Mouse (Mus musculus): Measurements from ENCODE around the gene Wdr24. TPM values are rescaled to one million over a fixed set of nuclear protein-coding genes. Genes with fewer than 3 reads are reported as not detected.
"Not testable (repeated sequence)": the region's sequence is repeated elsewhere in the genome, so short reads cannot be mapped to it uniquely, and the experiment has no call there.

Wdr24 gene
- polyA plus RNA-seq, 1 experiment from 2014 or later = 31.8 TPM

DNA sequence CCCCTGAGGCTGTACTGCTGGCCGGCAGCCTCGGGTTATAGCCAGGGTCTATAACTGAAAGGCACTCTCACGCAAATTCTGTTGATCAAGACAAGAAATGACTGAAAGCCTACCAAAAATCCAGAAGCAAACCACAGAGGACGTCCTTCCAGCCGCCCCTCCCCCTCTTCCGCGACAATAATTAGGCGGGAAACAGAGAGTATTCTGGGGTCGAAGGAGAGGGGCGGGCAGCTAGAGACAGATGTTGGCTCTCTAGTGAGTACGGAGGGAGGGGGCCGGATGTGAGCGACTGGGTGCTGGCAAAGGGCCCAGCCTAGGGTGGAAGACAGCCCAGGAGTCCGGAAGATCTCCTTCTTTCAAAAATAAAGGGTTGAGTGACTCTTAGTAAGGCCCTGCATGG, 30.8 kb upstream of the Wdr24 start, which contains the start of gene Fam173a:
Gene Fam173a (minus strand): TSS at position 287 of the 400 bp plus-strand sequence.
- peak; percentile 59; the same call in 1 of the 2 replicates for ATAC-seq (replicated peaks; ENCODE audit: low FRiP score)
- H3K27ac ChIP-seq = peak within 1 kb of the TSS; percentile 98
- H3K4me1 ChIP-seq = peaks cover 61% of the 10 kb centered on the region
- peak within 1 kb of the TSS; percentile 73 for H3K9ac ChIP-seq
- peaks cover 31% of the 10 kb centered on the region for H3K36me3 ChIP-seq
- H3K27me3 ChIP-seq = no peaks in the 10 kb centered on the region
- 0% methylated on average over 14 of the region's 14 CpGs for WGBS
- no peaks in the 10 kb centered on the region for H3K9me3 ChIP-seq (replicated peaks)
- peak within 1 kb of the TSS; percentile 78 for H3K4me3 ChIP-seq (replicated peaks)
- peak within 1 kb of the TSS; percentile 79 for H3K4me2 ChIP-seq

- no peaks in the 10 kb centered on the region for H3K9me3 ChIP-seq (replicated peaks)
- peaks cover 17% of the 10 kb centered on the region for H3K36me3 ChIP-seq
- 0 out of 2 replicates have a peak, but pooled peaks cover 3% of the 10 kb centered on the region for H3K27me3 ChIP-seq
- 0 out of 2 replicates have a peak overlapping the region, but pooled peaks have one; percentile 1 for H3K4me2 ChIP-seq
- 78% methylated on average over 13 of the region's 13 CpGs for whole genome bisulfite sequencing
- no peak overlapping the region for H3K9ac ChIP-seq
- no peak overlapping the region for H3K4me3 ChIP-seq (replicated peaks)
- 0 out of 2 replicates have a peak overlapping the region, but pooled peaks have one; percentile 29 for H3K27ac ChIP-seq
- H3K4me1 ChIP-seq = peaks cover 63% of the 10 kb centered on the region
- no peak for ATAC-seq (replicated peaks; ENCODE audit: low FRiP score)
Measured at GRCm38 (mm10) chr17:25794197-25794596, 29.2 kb upstream of the Wdr24 start.

DNA sequence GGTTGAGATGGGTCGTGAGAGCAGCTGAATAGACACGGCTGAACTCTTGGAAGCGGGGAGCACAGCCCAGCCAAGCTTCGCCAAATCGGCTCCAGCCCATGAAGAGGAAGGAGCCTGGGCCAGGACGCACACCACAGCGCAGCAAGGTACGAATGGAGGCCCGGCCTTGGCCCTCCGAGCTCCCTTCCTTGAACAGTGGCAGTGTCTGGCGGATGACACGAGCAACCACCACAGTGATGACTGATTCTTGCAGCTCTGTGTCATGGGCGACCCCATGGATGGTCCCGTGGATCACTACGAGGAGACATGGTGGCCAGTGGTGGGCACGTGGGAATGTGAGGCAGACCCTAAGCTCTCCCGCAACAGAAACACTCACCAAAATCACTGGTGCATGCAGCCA, 28.4 kb upstream of the Wdr24 start:
- Histone ChIP-seq H3K4me1 (peaks cover 63% of the 10 kb centered on the region), H3K9ac (no peak overlapping the region; the same call in 1 of the 2 replicates), H3K27ac (peak overlapping the region; percentile 18; the same call in 1 of the 2 replicates), H3K4me2 (peak overlapping the region; percentile 93), H3K9me3 (replicated peaks) (no peaks in the 10 kb centered on the region), H3K4me3 (replicated peaks) (peak overlapping the region; percentile 67), H3K36me3 (peaks cover 9% of the 10 kb centered on the region; the same call in 1 of the 2 replicates), H3K27me3 (0 out of 2 replicates have a peak, but pooled peaks cover 3% of the 10 kb centered on the region)
- ATAC-seq (replicated peaks; ENCODE audit: low FRiP score) = no peak
- WGBS = 80% methylated on average over 17 of the region's 17 CpGs

DNA sequence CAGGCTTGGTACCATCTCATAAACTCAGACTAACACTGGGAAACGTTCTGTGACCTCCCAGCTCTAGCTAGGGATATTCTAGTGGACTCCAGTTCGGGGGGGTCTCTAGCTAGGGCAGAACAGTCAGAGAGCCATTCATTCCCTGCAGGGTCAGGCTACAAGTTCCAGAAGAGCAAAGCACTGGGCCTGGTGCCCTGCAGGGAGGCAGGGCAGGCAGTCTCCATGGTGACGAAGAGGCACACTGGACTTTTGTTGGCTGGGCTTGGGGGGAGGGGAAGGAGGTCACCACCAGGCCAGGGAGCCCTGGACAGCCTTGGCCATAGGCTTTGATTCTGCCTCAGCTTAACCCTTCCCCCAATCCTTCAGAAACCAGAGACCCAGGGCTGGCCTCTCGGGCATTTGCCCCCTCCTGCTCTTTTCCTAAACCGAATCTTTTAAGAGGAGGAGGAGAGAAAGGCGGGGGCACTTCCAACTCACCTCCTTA, 27.8 kb upstream of the Wdr24 start, which contains the start of gene AC134908.4:
Gene AC134908.4 (minus strand): TSS at position 51 of the 484 bp plus-strand sequence.
- peaks cover 60% of the 10 kb centered on the region for H3K4me1 ChIP-seq
- H3K27ac ChIP-seq = peak within 1 kb of the TSS; percentile 56
- peak; percentile 34 for ATAC-seq (replicated peaks; ENCODE audit: low FRiP score)
- 11% methylated on average over 6 of the region's 6 CpGs for WGBS
- peak within 1 kb of the TSS; percentile 67 for H3K4me3 ChIP-seq (replicated peaks)
- H3K9me3 ChIP-seq (replicated peaks) = no peaks in the 10 kb centered on the region
- H3K4me2 ChIP-seq = peak within 1 kb of the TSS; percentile 93
- H3K27me3 ChIP-seq = 0 out of 2 replicates have a peak, but pooled peaks cover 3% of the 10 kb centered on the region
- H3K36me3 ChIP-seq = 0 out of 2 replicates have a peak, but pooled peaks cover 5% of the 10 kb centered on the region
- peak within 1 kb of the TSS; percentile 65 for H3K9ac ChIP-seq

GRCm38 (mm10) chr17:25796211-25796771, 27.1 kb upstream of the Wdr24 start:
- 0 out of 2 replicates have a peak, but pooled peaks cover 3% of the 10 kb centered on the region for H3K36me3 ChIP-seq
- ATAC-seq (replicated peaks; ENCODE audit: low FRiP score) = 0 out of 2 replicates have a peak, but pooled peaks have one; percentile 8
- H3K9me3 ChIP-seq (replicated peaks) = no peaks in the 10 kb centered on the region
- H3K4me2 ChIP-seq = peak overlapping the region; percentile 93
- peak overlapping the region; percentile 56 for H3K27ac ChIP-seq
- H3K9ac ChIP-seq = peak overlapping the region; percentile 65
- 1% methylated on average over 37 of the region's 37 CpGs for WGBS
- peak overlapping the region; percentile 67 for H3K4me3 ChIP-seq (replicated peaks)
- peaks cover 53% of the 10 kb centered on the region for H3K4me1 ChIP-seq
- peaks cover 4% of the 10 kb centered on the region for H3K27me3 ChIP-seq

- 0 out of 2 replicates have a peak, but pooled peaks cover 3% of the 10 kb centered on the region for H3K36me3 ChIP-seq
- H3K27me3 ChIP-seq = peaks cover 9% of the 10 kb centered on the region
- H3K4me2 ChIP-seq = peak within 1 kb of the TSS; percentile 93
- H3K9me3 ChIP-seq (replicated peaks) = no peaks in the 10 kb centered on the region
- peak within 1 kb of the TSS; percentile 65 for H3K9ac ChIP-seq
- peak within 1 kb of the TSS; percentile 56 for H3K27ac ChIP-seq
- peaks cover 49% of the 10 kb centered on the region for H3K4me1 ChIP-seq
- H3K4me3 ChIP-seq (replicated peaks) = peak within 1 kb of the TSS; percentile 67
- WGBS = under 1% methylated on average over 35 of the region's 35 CpGs
- peak; percentile 80 for ATAC-seq (replicated peaks; ENCODE audit: low FRiP score)
Measured at GRCm38 (mm10) chr17:25796951-25797369, 26.5 kb upstream of the Wdr24 start, which contains the start of gene Metrn. TSS of gene Metrn (minus strand) at chr17:25797136.

GRCm38 (mm10) chr17:25801029-25801428, 22.4 kb upstream of the Wdr24 start:
- Histone ChIP-seq H3K9ac (no peak overlapping the region), H3K4me2 (no peak overlapping the region), H3K27ac (no peak overlapping the region), H3K9me3 (replicated peaks) (no peaks in the 10 kb centered on the region), H3K4me3 (replicated peaks) (no peak overlapping the region), H3K4me1 (peaks cover 12% of the 10 kb centered on the region), H3K36me3 (no peaks in the 10 kb centered on the region), H3K27me3 (peaks cover 38% of the 10 kb centered on the region)
- 6% methylated on average over 6 of the region's 6 CpGs for WGBS
- ATAC-seq (replicated peaks; ENCODE audit: low FRiP score) = no peak; the same call in 1 of the 2 replicates

DNA sequence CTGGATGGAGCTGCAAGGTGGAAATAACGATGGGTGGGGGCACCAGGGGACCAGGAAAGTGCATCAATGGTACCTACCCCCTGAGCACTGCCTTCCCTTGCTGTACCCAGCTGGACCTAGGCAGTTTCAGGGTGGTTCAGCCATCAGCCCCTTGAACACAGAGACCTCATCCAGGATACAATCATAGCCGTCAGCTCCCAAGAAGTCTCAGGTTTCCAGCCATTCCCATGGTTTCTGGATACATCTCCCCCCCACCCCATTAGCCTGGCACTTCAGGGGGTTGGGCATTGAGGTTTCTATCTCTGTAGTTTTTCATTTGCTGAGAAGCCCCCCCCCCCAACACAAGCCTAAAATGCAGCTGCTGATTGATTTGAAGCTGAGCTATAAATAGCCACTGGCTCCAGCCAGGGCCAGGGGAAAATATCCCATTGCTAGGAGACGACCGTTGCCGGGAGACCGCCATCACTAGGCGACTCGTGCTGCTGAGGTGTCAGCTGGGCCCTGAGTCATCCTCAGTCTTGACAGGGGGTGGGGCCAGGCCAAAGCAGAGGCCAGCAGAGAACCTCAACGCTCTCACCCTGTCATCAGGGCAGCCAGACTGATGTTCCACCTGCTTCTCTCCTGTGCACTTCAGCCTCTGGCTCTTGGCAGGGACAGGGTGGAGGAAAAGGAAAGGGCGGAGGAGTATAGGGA, 20.5 kb upstream of the Wdr24 start:
- Histone ChIP-seq H3K36me3 (no peaks in the 10 kb centered on the region), H3K27ac (no peak overlapping the region), H3K4me1 (0 out of 2 replicates have a peak, but pooled peaks cover under 1% of the 10 kb centered on the region), H3K4me3 (replicated peaks) (no peak overlapping the region), H3K4me2 (no peak overlapping the region), H3K27me3 (peaks cover 46% of the 10 kb centered on the region), H3K9ac (no peak overlapping the region), H3K9me3 (replicated peaks) (no peaks in the 10 kb centered on the region)
- no peak for ATAC-seq (replicated peaks; ENCODE audit: low FRiP score)
- 11% methylated on average over 10 of the region's 10 CpGs for WGBS

GRCm38 (mm10) chr17:25806507-25806906, 16.9 kb upstream of the Wdr24 start:
- 67% methylated on average over 4 of the region's 4 CpGs for WGBS
- no peak for ATAC-seq (replicated peaks; ENCODE audit: low FRiP score)
- H3K9ac ChIP-seq = no peak overlapping the region
- no peak overlapping the region for H3K4me2 ChIP-seq
- no peak overlapping the region for H3K27ac ChIP-seq
- no peaks in the 10 kb centered on the region for H3K36me3 ChIP-seq
- H3K27me3 ChIP-seq = peaks cover 75% of the 10 kb centered on the region
- H3K9me3 ChIP-seq (replicated peaks) = no peaks in the 10 kb centered on the region
- peaks cover 18% of the 10 kb centered on the region for H3K4me1 ChIP-seq
- no peak overlapping the region for H3K4me3 ChIP-seq (replicated peaks)

GRCm38 (mm10) chr17:25807452-25807851, 16.0 kb upstream of the Wdr24 start:
- not testable (repeated sequence) for H3K36me3 ChIP-seq; ATAC-seq (replicated peaks; ENCODE audit: low FRiP score); H3K27ac ChIP-seq; H3K4me2 ChIP-seq; H3K9ac ChIP-seq; H3K4me3 ChIP-seq (replicated peaks); H3K9me3 ChIP-seq (replicated peaks)
- 37% methylated on average over 2 of the region's 2 CpGs for WGBS
- peaks cover 76% of the 10 kb centered on the region for H3K27me3 ChIP-seq
- peaks cover 18% of the 10 kb centered on the region for H3K4me1 ChIP-seq

DNA sequence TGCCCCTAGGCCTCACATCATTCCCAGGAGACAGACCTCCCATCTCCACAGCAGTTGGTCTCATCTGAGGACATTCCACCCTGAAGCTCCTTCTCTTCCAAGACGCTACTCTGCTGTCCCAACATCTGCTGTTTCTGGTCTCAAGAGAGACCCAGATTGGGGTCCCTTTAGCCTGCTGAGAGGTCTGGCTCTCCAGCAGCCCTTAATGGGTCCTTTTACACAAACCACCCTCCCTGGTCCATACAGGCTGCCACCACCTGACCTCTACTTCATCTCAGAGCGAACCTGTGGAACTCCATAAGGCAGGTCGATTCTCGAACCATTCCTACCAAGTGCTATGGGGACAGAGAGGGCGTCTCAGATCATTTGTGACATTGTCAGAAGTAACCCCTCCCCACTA, 15.4 kb upstream of the Wdr24 start:
- Histone ChIP-seq H3K4me2 (peak overlapping the region; percentile 99), H3K9ac (no peak overlapping the region), H3K4me1 (peaks cover 20% of the 10 kb centered on the region), H3K27ac (no peak overlapping the region), H3K9me3 (replicated peaks) (no peaks in the 10 kb centered on the region), H3K36me3 (no peaks in the 10 kb centered on the region), H3K4me3 (replicated peaks) (peak overlapping the region; percentile 73), H3K27me3 (peaks cover 76% of the 10 kb centered on the region)
- no peak for ATAC-seq (replicated peaks; ENCODE audit: low FRiP score)
- 45% methylated on average over 5 of the region's 5 CpGs for WGBS

All from kidney, embryonic 15.5 days (tissue).